Mouse (Mus musculus) kidney, postnatal 4 days (tissue): ENCODE measurements at regions not wholly inside any gene's neighbourhood (a gene's known extent, or its start where the extent isn't known, plus 50 kb on each side); places are given as distances from the start of the nearest gene placed in this dataset.

Source experiments
- DNase-seq, 2 experiments: peaks; one replicate each; pipeline ENCODE4 v3.0.0; 2021; ENCODE audit warnings: mixed read lengths in 2 of 2

- no peak for DNase-seq
Observed at GRCm38 (mm10) chr9:43466883-43467282, 156.2 kb downstream of the Trim29 start.

GRCm38 (mm10) chr9:43469215-43469614, 158.6 kb downstream of the Trim29 start:
- no peak for DNase-seq

GRCm38 (mm10) chr9:43472231-43472630, 161.6 kb downstream of the Trim29 start:
- no peak for DNase-seq

- no peak for DNase-seq
Observed at GRCm38 (mm10) chr9:43473164-43473563, 162.5 kb downstream of the Trim29 start.

GRCm38 (mm10) chr9:43473601-43474302, 163.1 kb downstream of the Trim29 start:
- DNase-seq, result no peak

- no peak for DNase-seq
Observed at GRCm38 (mm10) chr9:43474303-43474643, 163.6 kb downstream of the Trim29 start.

DNA sequence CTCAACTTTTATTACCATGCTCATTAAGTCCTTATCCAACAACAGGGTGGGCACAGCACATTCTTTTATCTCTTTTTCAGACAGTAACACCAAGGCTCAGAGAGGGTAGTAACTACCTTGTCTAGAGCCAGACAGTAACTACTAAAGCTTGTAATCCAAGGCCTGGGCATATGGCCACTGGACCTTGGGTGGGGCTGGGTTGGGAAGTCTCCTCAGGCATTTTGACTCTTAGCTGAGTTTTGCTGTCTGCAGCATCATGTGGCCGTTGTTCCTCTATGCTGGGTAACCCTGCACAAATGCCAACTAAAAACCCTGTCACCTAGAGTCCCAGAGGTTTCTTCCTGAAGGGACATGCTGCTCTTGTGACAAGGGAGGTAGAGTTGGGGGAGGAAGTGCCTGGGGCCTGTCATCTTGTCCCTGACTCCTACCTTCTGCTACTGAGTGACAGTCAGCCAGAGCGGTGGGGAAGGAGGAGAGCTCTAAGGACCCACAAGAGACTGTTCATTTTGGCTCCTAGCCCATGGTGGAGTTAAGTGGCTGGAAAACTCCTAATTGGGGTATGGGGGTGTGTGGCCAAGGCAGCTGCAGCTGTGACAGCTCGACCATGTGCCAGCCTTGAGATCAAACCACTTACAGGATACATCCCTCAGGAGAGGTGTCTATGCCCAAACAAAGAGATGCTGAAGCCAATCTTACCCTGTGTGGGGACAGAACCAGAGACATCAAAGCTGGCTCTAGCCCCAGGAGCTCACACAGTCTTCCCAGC, 170.4 kb downstream of the Trim29 start:
- DNase-seq, result no peak

DNA sequence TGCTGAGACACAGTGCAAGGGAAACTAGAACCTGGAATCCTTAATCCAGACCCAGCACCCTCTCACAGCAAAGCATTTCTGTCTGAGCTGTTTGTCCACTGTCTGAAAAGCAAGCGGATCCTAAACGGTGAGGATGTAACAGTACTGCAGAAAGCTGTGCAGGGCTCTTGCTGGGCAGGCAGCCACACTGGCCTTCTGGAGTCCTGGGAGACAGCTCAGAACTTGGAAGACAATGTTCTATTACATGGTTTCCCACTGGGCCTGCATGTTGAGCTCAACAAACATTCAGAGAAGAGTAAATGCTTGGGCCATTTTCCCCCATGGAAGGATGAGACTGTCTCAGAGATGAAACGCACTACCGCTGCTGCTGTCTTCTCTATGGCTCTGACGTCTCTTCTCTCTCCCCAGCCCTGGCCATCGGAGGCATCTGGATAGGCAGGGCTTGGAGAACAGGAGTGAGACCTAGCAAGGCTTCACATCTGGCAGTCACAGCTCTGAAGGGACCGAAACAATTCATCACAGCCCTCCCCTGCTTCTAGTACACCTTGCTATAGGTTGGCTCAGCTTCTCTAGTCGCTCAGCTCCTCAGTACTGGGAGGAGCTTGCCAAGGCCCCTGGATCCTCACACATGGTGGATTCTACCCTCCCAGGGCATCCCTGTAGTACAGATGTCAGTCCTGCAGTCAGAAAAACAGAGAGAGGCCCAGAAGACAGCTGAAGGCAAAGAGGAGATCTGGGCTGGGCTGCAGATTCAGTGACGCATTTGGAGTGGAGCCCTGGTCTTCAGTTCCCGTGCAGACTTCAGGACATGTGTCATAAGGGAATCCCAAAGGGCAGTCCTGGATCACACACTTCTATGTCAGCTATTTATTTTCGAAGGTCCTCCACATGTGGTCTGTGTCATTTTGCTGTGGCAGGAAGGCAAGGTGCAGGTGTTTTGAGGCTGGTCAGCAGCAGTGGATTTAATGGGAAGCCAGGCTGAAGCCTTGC, 171.7 kb downstream of the Trim29 start:
- DNase-seq, result no peak

- no peak for DNase-seq
Observed at GRCm38 (mm10) chr9:43483195-43483594, 172.5 kb downstream of the Trim29 start.

- no peak for DNase-seq
Observed at GRCm38 (mm10) chr9:43483906-43484305, 173.3 kb downstream of the Trim29 start.

- DNase-seq, result no peak
Observed at GRCm38 (mm10) chr9:43486704-43487103, 176.1 kb downstream of the Trim29 start.

- no peak for DNase-seq
Observed at GRCm38 (mm10) chr9:43489205-43489604, 178.6 kb downstream of the Trim29 start.

GRCm38 (mm10) chr9:43491024-43491751, 180.5 kb downstream of the Trim29 start:
- DNase-seq, result peak in 1 of 2 experiments; percentile 25

DNA sequence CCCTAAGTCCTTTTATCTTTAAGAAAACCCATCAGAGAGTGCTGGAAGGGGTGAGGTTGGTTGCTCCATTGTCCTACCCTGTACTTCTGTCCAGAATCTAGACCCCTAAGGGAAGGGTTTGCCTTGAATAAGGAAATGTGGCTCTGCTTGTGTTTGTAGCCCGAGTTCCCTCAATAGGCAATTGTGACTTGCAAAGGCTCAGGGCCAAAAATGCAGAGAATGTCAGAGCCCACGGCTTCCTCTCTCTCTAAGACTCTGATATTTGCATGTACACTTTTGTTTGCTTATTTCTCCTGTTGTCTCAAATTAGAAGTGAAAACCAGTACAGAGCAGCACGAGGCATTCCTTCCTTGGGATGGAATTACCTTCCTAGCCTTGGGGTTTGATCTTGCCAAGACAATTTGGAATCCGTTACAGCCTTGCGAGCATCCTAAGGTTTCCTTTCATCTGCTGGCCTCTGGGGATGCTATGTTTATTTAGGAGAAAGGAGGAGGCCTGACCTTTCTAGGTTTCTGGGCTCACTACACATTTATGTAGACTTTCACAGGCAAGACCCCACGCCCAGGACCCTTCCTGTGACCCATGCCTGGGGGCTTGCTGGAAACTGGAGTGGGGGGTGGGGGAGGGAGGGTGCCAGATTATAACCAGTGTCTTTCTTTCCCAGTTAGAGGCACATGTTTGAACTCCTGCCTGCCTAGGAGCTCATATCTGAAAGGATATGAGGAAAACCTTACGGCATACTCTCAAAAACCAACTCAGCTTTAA, 181.8 kb downstream of the Trim29 start:
- no peak for DNase-seq

DNA sequence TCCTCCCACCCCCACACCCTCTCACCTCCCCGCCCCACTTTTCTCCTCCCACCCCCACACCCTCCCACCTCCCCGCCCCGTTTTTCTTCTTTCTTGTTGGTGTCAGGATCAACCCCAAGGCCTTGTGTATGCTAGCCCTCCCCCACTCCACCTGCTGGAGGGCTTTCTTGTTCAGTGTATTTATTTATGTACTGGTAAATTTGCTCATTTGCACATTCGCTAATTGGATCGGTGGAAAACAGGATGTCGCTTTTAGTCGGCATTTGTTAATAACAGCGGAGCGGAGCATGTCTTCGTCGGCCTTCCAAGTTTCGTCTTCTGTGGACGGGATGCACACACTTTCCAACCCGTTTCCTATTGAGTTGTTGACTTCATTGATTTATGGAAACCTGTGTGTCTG, 187.9 kb downstream of the Trim29 start:
- DNase-seq, result no peak

- DNase-seq, result peak in 1 of 2 experiments; percentile 25
Observed at GRCm38 (mm10) chr9:43504270-43504932, 193.8 kb downstream of the Trim29 start.

DNA sequence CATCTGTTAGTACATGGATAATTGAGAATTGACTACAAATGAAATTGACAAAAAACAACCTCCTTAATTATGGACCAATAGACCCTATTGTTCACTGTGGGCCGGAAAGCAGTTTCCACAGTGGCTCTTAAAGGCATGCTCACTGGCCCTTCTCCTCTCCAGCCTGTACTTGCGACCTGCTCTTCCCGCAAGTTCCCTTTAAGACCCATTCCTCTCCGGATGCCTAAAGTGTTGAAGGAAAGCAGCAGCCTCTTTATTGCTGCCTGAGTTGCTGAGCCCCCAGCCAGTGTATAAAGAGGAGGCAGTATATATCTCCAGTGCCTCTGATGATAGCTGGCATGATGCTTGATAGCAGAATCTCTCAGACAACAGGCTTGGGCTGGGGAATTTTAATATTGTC, 195.2 kb downstream of the Trim29 start:
- no peak for DNase-seq

DNA sequence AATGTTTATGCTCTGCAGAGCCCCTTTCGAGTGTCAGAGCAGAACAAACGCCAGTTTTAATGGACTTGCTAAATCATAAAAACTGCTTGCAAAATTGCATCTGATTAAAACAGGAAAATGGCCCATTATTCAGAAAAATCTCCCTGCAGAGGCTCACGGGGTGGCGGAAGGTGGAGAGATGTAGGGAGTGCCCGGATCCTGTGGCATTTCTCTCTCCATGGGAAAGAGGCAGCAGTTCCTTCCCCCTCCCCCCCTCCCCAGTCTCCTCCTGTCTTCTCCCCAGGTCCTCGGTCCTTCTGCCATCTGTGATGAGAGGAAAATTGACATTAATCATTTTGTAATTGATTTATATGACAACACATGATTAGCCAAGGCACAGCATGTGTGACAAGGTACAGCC, 195.6 kb downstream of the Trim29 start:
- no peak for DNase-seq

GRCm38 (mm10) chr9:43512806-43513205, 202.2 kb downstream of the Trim29 start:
- DNase-seq, result no peak

DNA sequence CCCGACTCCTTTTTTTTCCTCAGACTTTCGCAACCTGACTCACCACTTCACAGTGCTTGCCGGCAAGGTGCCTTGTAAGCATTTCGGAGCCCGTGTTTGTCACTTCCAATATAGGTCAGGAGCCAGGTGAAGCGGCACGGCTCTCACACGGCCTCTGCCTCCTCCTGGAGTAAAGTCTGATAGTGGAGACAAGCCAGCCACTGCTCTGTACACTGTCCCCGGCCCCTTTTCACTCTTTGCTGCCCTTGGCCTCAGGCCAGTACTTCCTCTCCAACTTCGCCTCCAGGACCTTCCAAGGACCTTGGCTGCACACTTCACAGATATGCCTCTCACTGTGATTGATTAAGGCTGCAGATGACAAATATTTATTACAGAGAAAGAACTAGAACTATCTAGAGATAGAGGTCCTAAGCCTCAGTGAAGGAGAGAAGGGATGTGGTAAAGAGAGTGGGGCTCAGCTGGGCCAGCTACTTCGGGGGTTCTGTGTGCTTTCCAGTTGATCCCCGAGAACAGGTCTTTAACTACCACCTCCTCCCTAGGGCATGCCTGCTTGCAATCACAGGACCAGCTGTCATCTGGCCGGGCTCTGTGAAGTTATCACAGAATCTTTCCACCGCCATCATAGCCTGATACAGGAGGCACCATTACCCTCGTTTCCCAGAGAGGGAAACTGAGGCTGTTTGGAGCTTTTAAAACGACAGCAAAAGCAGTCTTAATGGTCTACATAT, 204.2 kb downstream of the Trim29 start:
- DNase-seq, result peak; percentile 41 to 44
